Mouse (Mus musculus) E14TG2a.4 (cell line): ENCODE results near the gene Polr3gl.

Source experiments
- CTCF ChIP-seq: conservative IDR thresholded peaks from 2 replicates; pipeline ENCODE4 v1.5.1; 2014; ENCODE audit warnings: low read length
- NANOG ChIP-seq: IDR thresholded peaks from 2 replicates; pipeline ENCODE4 v1.6.1; 2014; ENCODE audit warnings: borderline replicate concordance, low read length, mixed read lengths

DNA sequence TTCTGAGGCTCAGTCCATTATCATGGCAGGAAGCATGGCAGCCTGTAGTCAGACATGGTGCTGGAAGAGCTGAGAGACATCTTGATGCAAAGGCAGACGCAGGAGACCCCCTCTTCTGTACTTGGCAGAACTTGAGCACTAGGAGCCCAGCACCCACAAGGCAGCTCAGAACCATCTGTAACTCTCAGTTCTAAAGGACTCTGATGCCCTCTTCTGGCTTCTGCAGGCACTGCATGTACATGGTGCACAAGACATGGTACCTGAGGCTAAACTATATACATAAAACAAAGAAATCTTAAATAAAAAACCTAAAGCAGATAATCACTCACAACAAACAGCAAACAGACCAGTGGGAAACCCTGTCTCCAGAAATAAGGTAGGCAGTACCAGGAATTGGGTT lies 45.2 kb upstream of the Polr3gl start:
- TF ChIP-seq CTCF: peak; percentile 58
- no peak for TF ChIP-seq NANOG
